Mouse (Mus musculus) kidney, embryonic 16.5 days (tissue): ENCODE measurements around the gene Fkbp2. TPM values are rescaled to one million over a fixed set of nuclear protein-coding genes. Genes with fewer than 3 reads are reported as not detected.

Source experiments
- ATAC-seq: fragments of 200-750 bp; cut with Nextera tagmentation; 2 replicates; pipeline ENCODE4 v1.8.0; 2017; ENCODE audit warnings: moderate TSS enrichment; ENCODE audit not compliant: low FRiP score, low TSS enrichment
- H3K27ac ChIP-seq: fragments of 300-500 bp; sonication (generic); 2 replicates; pipeline ENCODE4 v1.5.1; 2014; ENCODE audit warnings: low read length
- H3K27me3 ChIP-seq: fragments of 300-500 bp; sonication (generic); 2 replicates; pipeline ENCODE4 v1.6.1; 2014; ENCODE audit warnings: low read length, control low read depth, mixed read lengths; ENCODE audit not compliant: insufficient read depth
- H3K36me3 ChIP-seq: fragments of 300-500 bp; sonication (generic); 2 replicates; pipeline ENCODE4 v1.6.1; 2014; ENCODE audit warnings: low read length, control low read depth, mixed read lengths; ENCODE audit not compliant: insufficient read depth
- H3K4me1 ChIP-seq: fragments of 300-500 bp; sonication (generic); 2 replicates; pipeline ENCODE4 v1.6.1; 2014; ENCODE audit warnings: low read length, control low read depth, mixed read lengths; ENCODE audit not compliant: insufficient read depth
- H3K4me2 ChIP-seq: fragments of 300-500 bp; sonication (generic); replicated peaks from 2 replicates; pipeline ENCODE4 v1.6.1; 2014; ENCODE audit warnings: low read depth, low read length
- H3K4me3 ChIP-seq: fragments of 300-500 bp; sonication (generic); 2 replicates; pipeline ENCODE4 v1.5.1; 2014; ENCODE audit warnings: mild to moderate bottlenecking, low read length
- H3K9ac ChIP-seq: fragments of 300-500 bp; sonication (generic); replicated peaks from 2 replicates; pipeline ENCODE4 v1.6.1; 2014; ENCODE audit warnings: low read length
- H3K9me3 ChIP-seq: fragments of 300-500 bp; sonication (generic); 2 replicates; pipeline ENCODE4 v1.6.1; 2016; ENCODE audit warnings: low read length, control low read depth
- WGBS: fragments of 180-500 bp; shearing (Covaris S2); extraction: QIAGEN DNeasy Blood & Tissue Kit; methylation state at CpG from one replicate; pipeline ENCODE4 v1.1.7; 2014; 5-methylcytosine and 5-hydroxymethylcytosine counted together
- polyA plus RNA-seq: library from polyadenylated mRNA; unstranded; fragments of >200 nt; fragmentation: Nextera tagmentation; extraction: Ambion mirVana; gene quantifications from 2 replicates; pipeline ENCODE4 v1.2.1, GENCODE M21; 2015

The Fkbp2 gene
- polyA plus RNA-seq, 1 experiment from 2014 or later: 150 TPM

GRCm38 (mm10) chr19:6981465-6981864 lies 1.2 kb upstream of the Fkbp2 start:
- Histone ChIP-seq H3K9me3 (no peaks in the 10 kb centered on the region), H3K4me2 (peak overlapping the region; percentile 84; the same call in 1 of the 2 replicates), H3K27ac (peak overlapping the region; percentile 95; the same call in 1 of the 2 replicates), H3K4me1 (peaks cover 43% of the 10 kb centered on the region), H3K36me3 (peaks cover 34% of the 10 kb centered on the region), H3K27me3 (no peaks in the 10 kb centered on the region), H3K9ac (0 out of 2 replicates have a peak overlapping the region, but pooled peaks have one; percentile 13), H3K4me3 (peak overlapping the region; percentile 72)
- no peak for ATAC-seq
- 97% methylated on average over 4 of the region's 4 CpGs for WGBS

DNA sequence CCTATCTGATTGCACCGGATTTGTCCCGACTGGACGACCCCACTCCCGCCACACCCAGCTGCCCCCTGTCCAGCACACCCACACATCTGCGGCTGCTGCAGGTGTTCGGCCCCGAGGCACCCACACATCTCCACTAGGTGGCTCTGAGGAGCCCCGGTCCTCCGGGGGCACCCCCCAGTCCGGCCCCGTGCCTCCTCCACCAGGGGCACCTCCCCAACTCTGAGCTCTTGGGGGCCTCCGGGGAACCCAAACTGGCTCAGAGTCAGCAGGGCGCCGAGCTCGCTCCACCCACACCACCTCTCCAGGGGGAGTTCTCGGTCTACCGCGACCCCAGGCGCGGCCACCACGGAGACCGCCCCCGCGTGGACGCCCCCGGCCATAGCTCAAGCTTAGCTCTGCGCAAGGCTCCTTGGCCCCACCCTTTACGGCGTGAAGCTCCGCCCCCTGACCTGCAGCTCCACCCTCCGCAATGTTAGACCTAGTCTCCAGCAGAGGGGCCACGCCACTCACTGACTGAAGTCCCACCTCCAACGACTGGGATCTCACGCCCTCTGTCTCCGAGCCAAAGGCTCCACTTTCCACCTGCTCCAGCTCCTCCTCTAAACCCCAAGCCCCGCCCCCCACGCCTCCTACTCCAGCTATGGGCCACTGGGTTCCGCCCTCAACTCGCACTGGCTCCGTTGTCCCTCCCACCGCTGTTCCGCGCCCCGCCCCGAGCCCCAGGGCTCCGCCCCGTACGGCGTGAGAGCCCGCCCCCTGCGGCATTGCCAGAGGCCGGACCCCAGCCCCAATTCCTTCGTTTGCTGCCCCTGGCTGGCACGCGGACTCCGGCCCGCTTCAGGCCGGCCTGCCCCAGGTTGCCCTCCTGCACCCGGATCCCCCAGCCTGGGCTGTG lies 568 bp downstream of the Fkbp2 start:
- H3K27me3 ChIP-seq: no peaks in the 10 kb centered on the region
- no peaks in the 10 kb centered on the region for H3K9me3 ChIP-seq
- peaks cover 41% of the 10 kb centered on the region for H3K4me1 ChIP-seq
- peaks cover 26% of the 10 kb centered on the region for H3K36me3 ChIP-seq
- peak; percentile 93 for ATAC-seq
- peak overlapping the region; percentile 72 for H3K4me3 ChIP-seq
- WGBS: under 1% methylated on average over 57 of the region's 59 CpGs
- H3K4me2 ChIP-seq: peak overlapping the region; percentile 84
- H3K9ac ChIP-seq: peak overlapping the region; percentile 88
- peak overlapping the region; percentile 95 for H3K27ac ChIP-seq

- Histone ChIP-seq H3K4me2 (peak overlapping the region; percentile 84), H3K4me3 (peak overlapping the region; percentile 72), H3K27me3 (no peaks in the 10 kb centered on the region), H3K9me3 (no peaks in the 10 kb centered on the region), H3K36me3 (peaks cover 22% of the 10 kb centered on the region), H3K27ac (peak overlapping the region; percentile 85), H3K9ac (peak overlapping the region; percentile 74), H3K4me1 (peaks cover 41% of the 10 kb centered on the region)
- ATAC-seq: no peak
- 6% methylated on average over 10 of the region's 11 CpGs for WGBS
Measured at GRCm38 (mm10) chr19:6979001-6979479, 1.3 kb downstream of the Fkbp2 start.

- peak overlapping the region; percentile 74 for H3K9ac ChIP-seq
- H3K4me1 ChIP-seq: peaks cover 46% of the 10 kb centered on the region
- 40% methylated on average over 3 of the region's 3 CpGs for WGBS
Measured at GRCm38 (mm10) chr19:6978639-6978974, 1.7 kb downstream of the Fkbp2 start.

DNA sequence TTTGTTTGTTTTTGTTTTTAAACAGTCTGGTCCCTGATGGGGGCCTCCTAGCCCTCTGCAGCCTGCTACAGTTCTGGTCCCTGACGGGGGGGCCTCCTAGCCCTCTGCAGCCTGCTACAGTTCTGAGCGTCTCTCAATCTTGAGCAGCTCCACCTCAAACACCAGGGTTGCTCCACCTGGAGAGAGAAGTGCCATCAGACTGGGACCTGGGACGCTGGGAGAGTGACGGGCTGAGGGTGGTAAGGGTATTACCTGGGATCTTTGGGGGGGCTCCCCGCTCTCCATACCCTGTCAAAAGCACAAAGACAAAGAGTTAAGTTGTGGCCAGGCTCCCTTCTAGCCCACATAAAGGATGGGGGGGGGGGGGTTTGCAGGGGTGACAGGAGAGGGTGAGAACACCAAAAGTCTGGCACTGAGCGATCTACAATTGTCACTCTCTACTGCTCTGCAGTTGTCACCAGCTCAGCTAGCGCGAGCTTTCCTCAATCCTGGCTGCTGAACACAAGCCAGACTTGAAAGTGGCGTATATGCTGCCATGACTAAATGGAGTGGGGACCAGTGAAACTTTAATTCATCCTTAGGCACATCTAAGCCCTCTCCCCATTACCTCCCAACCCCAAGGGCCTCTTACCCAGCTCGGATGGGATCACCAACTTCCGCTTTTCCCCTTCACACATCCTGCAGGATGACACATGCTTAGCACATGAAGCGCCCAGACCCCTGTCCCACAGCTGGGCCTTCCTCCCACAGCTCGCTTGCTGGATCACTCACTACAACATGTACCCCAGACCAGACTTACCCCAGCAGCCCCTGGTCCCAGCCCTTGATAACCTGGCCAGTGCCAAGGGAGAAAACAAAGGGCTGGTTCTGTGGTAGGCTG lies 2.3 kb downstream of the Fkbp2 start:
- Histone ChIP-seq H3K27me3 (no peaks in the 10 kb centered on the region), H3K4me3 (no peak overlapping the region; the same call in 1 of the 2 replicates), H3K4me1 (peaks cover 46% of the 10 kb centered on the region), H3K4me2 (peak overlapping the region; percentile 84; the same call in 1 of the 2 replicates), H3K36me3 (peaks cover 20% of the 10 kb centered on the region), H3K9ac (0 out of 2 replicates have a peak overlapping the region, but pooled peaks have one; percentile 13), H3K9me3 (no peaks in the 10 kb centered on the region), H3K27ac (no peak overlapping the region)
- ATAC-seq: no peak
- WGBS: 81% methylated on average over 13 of the region's 13 CpGs

More at GRCm38 (mm10) chr19:6978639-6978974, 1.7 kb downstream of the Fkbp2 start:
- peaks cover 20% of the 10 kb centered on the region for H3K36me3 ChIP-seq
- H3K27me3 ChIP-seq: no peaks in the 10 kb centered on the region
- peak overlapping the region; percentile 72 for H3K4me3 ChIP-seq
- no peak for ATAC-seq
- H3K27ac ChIP-seq: peak overlapping the region; percentile 85
- no peaks in the 10 kb centered on the region for H3K9me3 ChIP-seq
- peak overlapping the region; percentile 84 for H3K4me2 ChIP-seq

- ATAC-seq: no peak
- H3K4me3 ChIP-seq: peak within 1 kb of the TSS; percentile 81
- H3K27ac ChIP-seq: peak within 1 kb of the TSS; percentile 90
- H3K4me2 ChIP-seq: peak within 1 kb of the TSS; percentile 90
- WGBS: 0% methylated on average over 16 of the region's 16 CpGs
- H3K9ac ChIP-seq: peak within 1 kb of the TSS; percentile 85
- no peaks in the 10 kb centered on the region for H3K9me3 ChIP-seq
- no peaks in the 10 kb centered on the region for H3K27me3 ChIP-seq
- peaks cover 54% of the 10 kb centered on the region for H3K4me1 ChIP-seq
- H3K36me3 ChIP-seq: peaks cover 12% of the 10 kb centered on the region; the same call in 1 of the 2 replicates
Measured at GRCm38 (mm10) chr19:6975537-6976521, 4.5 kb downstream of the Fkbp2 start, which contains the start of gene Plcb3. Gene Plcb3, minus strand, starts transcription at chr19:6976470.

DNA sequence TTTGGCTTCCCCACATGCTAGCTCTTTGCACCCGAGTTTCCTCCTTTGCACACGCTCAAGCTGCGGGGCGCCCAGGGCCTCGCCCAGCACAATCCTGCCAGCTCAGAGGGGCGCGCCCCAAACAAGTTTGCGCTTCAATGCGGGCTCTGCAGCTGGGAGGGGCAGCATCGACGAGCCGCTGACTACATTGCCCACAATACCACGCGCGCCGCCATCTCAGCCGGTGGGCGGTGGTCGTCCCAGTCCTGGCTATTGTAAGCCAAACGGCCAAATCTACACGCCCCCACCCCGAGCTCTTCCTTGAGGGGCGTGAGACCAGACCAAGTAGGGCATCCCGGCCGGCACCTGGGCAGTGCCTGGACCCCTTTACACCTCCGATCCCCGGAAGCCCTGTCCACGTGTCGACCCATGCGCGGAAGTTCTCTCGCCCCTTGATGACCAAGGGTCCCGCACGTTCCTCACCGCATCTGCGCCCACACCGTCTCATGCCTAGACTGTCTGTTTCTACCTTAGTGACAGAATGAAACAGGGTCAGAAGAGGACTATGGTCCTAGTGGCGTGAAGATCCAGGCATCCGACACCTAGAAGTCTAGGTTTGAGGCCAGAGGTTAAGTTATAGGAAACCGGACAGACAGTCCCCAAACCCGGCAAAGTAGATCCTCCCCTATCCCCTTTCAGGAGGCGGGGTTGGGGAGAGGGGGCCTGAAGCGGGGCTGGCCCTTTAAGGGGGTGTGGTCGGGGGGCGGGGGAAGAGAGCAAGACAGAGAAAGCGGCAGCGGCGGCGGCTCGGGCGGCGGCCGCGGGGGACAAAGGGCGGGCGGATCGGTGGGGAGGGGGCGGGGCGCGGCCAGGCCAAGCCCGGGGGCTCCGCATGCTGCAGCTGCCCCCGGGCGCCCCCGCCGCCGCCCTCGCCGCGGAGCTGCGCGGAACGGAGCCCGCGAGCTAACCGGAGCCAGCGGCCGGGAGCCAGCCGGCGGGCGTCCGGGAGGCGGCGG lies 5.8 kb downstream of the Fkbp2 start, which contains the start of gene Ppp1r14b:
Gene Ppp1r14b (plus strand): TSS at position 758 of the 995 bp plus-strand sequence.
- Histone ChIP-seq H3K9me3 (no peaks in the 10 kb centered on the region), H3K4me1 (peaks cover 64% of the 10 kb centered on the region), H3K27me3 (no peaks in the 10 kb centered on the region), H3K9ac (peak within 1 kb of the TSS; percentile 85), H3K4me3 (peak within 1 kb of the TSS; percentile 81), H3K27ac (peak within 1 kb of the TSS; percentile 90), H3K36me3 (peaks cover 12% of the 10 kb centered on the region; the same call in 1 of the 2 replicates), H3K4me2 (peak within 1 kb of the TSS; percentile 90)
- peak; percentile 55 for ATAC-seq
- under 1% methylated on average over 64 of the region's 84 CpGs for WGBS
